In the genomic region with DNA sequence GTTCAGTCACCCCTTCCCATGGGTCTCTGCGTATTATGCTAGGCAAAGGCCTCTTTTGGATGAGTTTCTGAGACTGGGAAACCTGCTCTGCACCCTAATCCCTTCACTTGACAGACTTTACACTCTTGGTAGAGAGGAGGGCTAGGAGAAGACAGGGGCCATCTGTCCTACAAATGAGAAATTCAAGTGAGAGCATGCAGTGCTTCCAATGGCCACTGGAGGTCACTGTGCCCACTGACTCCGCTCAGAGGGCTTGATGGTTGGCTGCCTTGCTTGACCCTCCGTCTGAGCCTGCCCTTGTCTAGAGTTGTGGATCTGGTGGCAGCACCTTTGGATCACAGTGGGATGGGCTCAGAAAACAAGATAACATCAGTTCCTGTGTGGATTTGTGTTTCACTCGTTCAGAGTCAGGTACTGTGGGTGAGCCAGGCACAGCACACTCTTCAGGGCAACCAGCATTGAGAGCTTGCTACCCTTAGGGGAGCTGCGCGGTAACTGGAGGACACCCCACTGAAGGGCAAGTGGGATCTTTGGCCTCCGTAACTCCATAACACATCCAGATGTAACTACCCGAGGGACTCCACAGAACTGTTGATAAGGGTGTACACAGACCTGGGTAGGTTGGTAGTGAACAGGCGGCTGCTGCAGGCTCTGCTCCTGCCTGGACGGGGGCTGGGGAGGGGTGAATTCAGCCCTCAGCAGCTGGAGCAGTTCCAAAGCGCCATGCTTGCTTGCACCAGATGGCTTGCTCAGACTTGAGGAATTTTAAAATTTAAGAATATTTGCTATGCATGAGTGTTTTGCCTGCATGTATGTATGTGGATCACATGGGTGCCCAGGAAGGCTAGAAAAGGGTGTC, we compare ENCODE assay signal across 9 mouse cellular contexts. TPM values are rescaled to one million over a fixed set of nuclear protein-coding genes. Genes with fewer than 3 reads are reported as not detected.
DNase-seq lines count a peak whose midpoint lies in the region; ATAC-seq lines count a peak whose summit lies in the region.
"Had no signal": no experiment of that assay in that cellular context is flagged by ENCODE, and none has a peak within 500 bp of the region (broad histone marks: within the 10 kb centered on the region; RNA-seq: fewer than 3 reads in every experiment).

No protein-coding gene starts in this region.

- H3K4me2 ChIP-seq in forebrain, embryonic 11.5 days (ENCODE audit: low read depth, low read length, severe bottlenecking), result no peak overlapping the region
- H3K4me2 ChIP-seq in hindbrain, embryonic 13.5 days, result no peak overlapping the region

- 0 out of 2 replicates have a peak, but pooled peaks have one; percentile 44 for ATAC-seq in forebrain, embryonic 11.5 days (replicated peaks; ENCODE audit: low FRiP score)
- peak; percentile 61; the same call in 1 of the 2 replicates for ATAC-seq in hindbrain, embryonic 13.5 days (ENCODE audit: low FRiP score)

- H3K36me3 ChIP-seq in heart, embryonic 10.5 days, result peaks cover 41% of the 10 kb centered on the region
- no peaks in the 10 kb centered on the region; the same call in 1 of the 2 replicates for H3K36me3 ChIP-seq in forebrain, embryonic 11.5 days (ENCODE audit: control insufficient read depth, insufficient read depth, low read length)
- H3K36me3 ChIP-seq in hindbrain, embryonic 13.5 days, result peaks cover 4% of the 10 kb centered on the region

- H3K27ac ChIP-seq in heart, embryonic 10.5 days, result no peak overlapping the region
- no peak overlapping the region for H3K27ac ChIP-seq in forebrain, embryonic 11.5 days (ENCODE audit: low read depth, low read length)
- H3K27ac ChIP-seq in hindbrain, embryonic 13.5 days, result no peak overlapping the region

- WGBS in heart, embryonic 10.5 days, result 63% methylated on average over 11 of the region's 11 CpGs
- WGBS in forebrain, embryonic 11.5 days, result 71% methylated on average over 11 of the region's 11 CpGs
- 72% methylated on average over 11 of the region's 11 CpGs for WGBS in hindbrain, embryonic 13.5 days

- peak; percentile 28 for DNase-seq in heart, adult 8-10 months (ENCODE audit: low spot score)
- no peak for DNase-seq in heart, embryonic 10.5 days (ENCODE audit: low spot score)
- peak; percentile 26 for DNase-seq in cerebellum, adult 11 months
- peak; percentile 82 for DNase-seq in forebrain, embryonic 11.5 days (ENCODE audit: low spot score)
- peak; percentile 78 to 79 for DNase-seq in layer of hippocampus, postnatal 10 days (ENCODE audit: low spot score in 2 of 2)
- peak; percentile 46 for DNase-seq in lung, postnatal 25 days (ENCODE audit: low spot score)
- DNase-seq in right cerebral cortex, postnatal 25 days, result peak; percentile 44

- H3K4me3 ChIP-seq in heart, embryonic 10.5 days, result no peak overlapping the region
- no peak overlapping the region for H3K4me3 ChIP-seq in forebrain, embryonic 11.5 days (ENCODE audit: low read depth, low read length)
- no peak overlapping the region for H3K4me3 ChIP-seq in hindbrain, embryonic 13.5 days
- H3K4me3 ChIP-seq: megakaryocyte, embryonic 14.5 days had no signal

- H3K4me1 ChIP-seq in heart, embryonic 10.5 days, result peaks cover 8% of the 10 kb centered on the region; the same call in 1 of the 2 replicates
- H3K4me1 ChIP-seq in forebrain, embryonic 11.5 days (replicated peaks; ENCODE audit: control insufficient read depth, insufficient read depth, low read length), result no peaks in the 10 kb centered on the region
- H3K4me1 ChIP-seq in hindbrain, embryonic 13.5 days (replicated peaks), result no peaks in the 10 kb centered on the region

- no peak overlapping the region for H3K9ac ChIP-seq in forebrain, embryonic 11.5 days (ENCODE audit: low read length)
- H3K9ac ChIP-seq in hindbrain, embryonic 13.5 days, result no peak overlapping the region

- H3K9me3 ChIP-seq in heart, embryonic 10.5 days, result no peaks in the 10 kb centered on the region
- no peaks in the 10 kb centered on the region for H3K9me3 ChIP-seq in forebrain, embryonic 11.5 days (ENCODE audit: control insufficient read depth, low read length)
- no peaks in the 10 kb centered on the region for H3K9me3 ChIP-seq in hindbrain, embryonic 13.5 days
- H3K9me3 ChIP-seq: megakaryocyte, embryonic 14.5 days had no signal

- H3K27me3 ChIP-seq in heart, embryonic 10.5 days (ENCODE audit: insufficient read depth, poor library complexity, severe bottlenecking), result no peaks in the 10 kb centered on the region
- no peaks in the 10 kb centered on the region for H3K27me3 ChIP-seq in forebrain, embryonic 11.5 days (ENCODE audit: control insufficient read depth, insufficient read depth, low read length)
- H3K27me3 ChIP-seq in hindbrain, embryonic 13.5 days, result no peaks in the 10 kb centered on the region

RNA-seq across cellular contexts. Expression of gene Chaf1b, which starts 22.7 kb away (rescaled TPM):
- 1 to 10 TPM in 1 of 4 experiments, under 1 TPM in 3; 0.60 to 1.5 (median 0.75) TPM for total RNA-seq in heart, adult 8-10 months (2022)
- 70.5 and 89.2 TPM in 2 replicates for polyA plus RNA-seq in heart, embryonic 10.5 days (2016; fragmentation: Nextera tagmentation; extraction: Ambion mirVana)
- 119 and 120 TPM in 2 replicates for polyA plus RNA-seq in forebrain, embryonic 11.5 days (2014; fragmentation: Nextera tagmentation; extraction: Ambion mirVana)
- 21.4 and 26.5 TPM in 2 replicates for polyA plus RNA-seq in hindbrain, embryonic 13.5 days (2015; fragmentation: Nextera tagmentation; extraction: Ambion mirVana)
- total RNA-seq in layer of hippocampus, postnatal 10 days (2021), result 1 to 10 TPM; 3.6 to 4.2 TPM
